Mouse (Mus musculus): ENCODE measurements at regions not wholly inside any gene's neighbourhood (a gene's known extent, or its start where the extent isn't known, plus 50 kb on each side); places are given as distances from the start of the nearest gene placed in this dataset.

GRCm38 (mm10) chr12:90664436-90664835 is 73.8 kb downstream of the Dio2 start:
- 25% methylated on average over 2 of the region's 2 CpGs for WGBS
- no peaks in the 10 kb centered on the region for H3K9me3 ChIP-seq (ENCODE audit: control insufficient read depth, low read length)
- no peak for ATAC-seq

GRCm38 (mm10) chr12:90645452-90645851 is 92.8 kb downstream of the Dio2 start:
- Histone ChIP-seq H3K9ac (replicated peaks; ENCODE audit: low read depth, low read length) (no peak overlapping the region), H3K4me1 (replicated peaks; ENCODE audit: control insufficient read depth, insufficient read depth, low read length) (no peaks in the 10 kb centered on the region), H3K36me3 (ENCODE audit: control insufficient read depth, insufficient read depth) (no peaks in the 10 kb centered on the region), H3K27me3 (replicated peaks; ENCODE audit: control insufficient read depth, insufficient read depth, low read length) (no peaks in the 10 kb centered on the region), H3K4me2 (ENCODE audit: low read length) (no peak overlapping the region), H3K4me3 (replicated peaks; ENCODE audit: low read length) (no peak overlapping the region), H3K27ac (ENCODE audit: low read length) (no peak overlapping the region), H3K9me3 (ENCODE audit: control insufficient read depth, low read length) (no peaks in the 10 kb centered on the region)
- WGBS, result 69% methylated on average over 5 of the region's 5 CpGs
- ATAC-seq, result no peak

More at GRCm38 (mm10) chr12:90664436-90664835, 73.8 kb downstream of the Dio2 start:
- Histone ChIP-seq H3K4me1 (replicated peaks; ENCODE audit: control insufficient read depth, insufficient read depth, low read length) (no peaks in the 10 kb centered on the region), H3K4me2 (ENCODE audit: low read length) (no peak overlapping the region), H3K27ac (ENCODE audit: low read length) (no peak overlapping the region), H3K4me3 (replicated peaks; ENCODE audit: low read length) (no peak overlapping the region), H3K9ac (replicated peaks; ENCODE audit: low read depth, low read length) (no peak overlapping the region), H3K36me3 (ENCODE audit: control insufficient read depth, insufficient read depth) (no peaks in the 10 kb centered on the region), H3K27me3 (replicated peaks; ENCODE audit: control insufficient read depth, insufficient read depth, low read length) (no peaks in the 10 kb centered on the region)

- no peak for ATAC-seq
- no peaks in the 10 kb centered on the region for H3K27me3 ChIP-seq (replicated peaks; ENCODE audit: control insufficient read depth, insufficient read depth, low read length)
- no peak overlapping the region for H3K4me2 ChIP-seq (ENCODE audit: low read length)
- H3K9me3 ChIP-seq (ENCODE audit: control insufficient read depth, low read length), result no peaks in the 10 kb centered on the region
- H3K36me3 ChIP-seq (ENCODE audit: control insufficient read depth, insufficient read depth), result no peaks in the 10 kb centered on the region
- no peaks in the 10 kb centered on the region for H3K4me1 ChIP-seq (replicated peaks; ENCODE audit: control insufficient read depth, insufficient read depth, low read length)
- H3K4me3 ChIP-seq (replicated peaks; ENCODE audit: low read length), result no peak overlapping the region
- H3K9ac ChIP-seq (replicated peaks; ENCODE audit: low read depth, low read length), result no peak overlapping the region
- WGBS, result 33% methylated on average over 1 of the region's 1 CpGs
- no peak overlapping the region for H3K27ac ChIP-seq (ENCODE audit: low read length)
Measured at GRCm38 (mm10) chr12:90643891-90644290, 94.3 kb downstream of the Dio2 start.

GRCm38 (mm10) chr12:90624856-90625255 is 113.4 kb downstream of the Dio2 start:
- Histone ChIP-seq H3K4me2 (ENCODE audit: low read length) (no peak overlapping the region), H3K27me3 (replicated peaks; ENCODE audit: control insufficient read depth, insufficient read depth, low read length) (no peaks in the 10 kb centered on the region), H3K4me1 (replicated peaks; ENCODE audit: control insufficient read depth, insufficient read depth, low read length) (0 out of 2 replicates have a peak, but pooled peaks cover 3% of the 10 kb centered on the region), H3K4me3 (replicated peaks; ENCODE audit: low read length) (no peak overlapping the region), H3K9ac (replicated peaks; ENCODE audit: low read depth, low read length) (no peak overlapping the region), H3K27ac (ENCODE audit: low read length) (no peak overlapping the region), H3K9me3 (ENCODE audit: control insufficient read depth, low read length) (no peaks in the 10 kb centered on the region), H3K36me3 (ENCODE audit: control insufficient read depth, insufficient read depth) (no peaks in the 10 kb centered on the region)
- ATAC-seq, result no peak

GRCm38 (mm10) chr12:90623426-90623825 is 114.8 kb downstream of the Dio2 start:
- no peak overlapping the region for H3K4me2 ChIP-seq (ENCODE audit: low read length)
- ATAC-seq, result peak; percentile 38
- H3K36me3 ChIP-seq (ENCODE audit: control insufficient read depth, insufficient read depth), result no peaks in the 10 kb centered on the region
- H3K27ac ChIP-seq (ENCODE audit: low read length), result no peak overlapping the region
- 0 out of 2 replicates have a peak, but pooled peaks cover 3% of the 10 kb centered on the region for H3K4me1 ChIP-seq (replicated peaks; ENCODE audit: control insufficient read depth, insufficient read depth, low read length)
- H3K4me3 ChIP-seq (replicated peaks; ENCODE audit: low read length), result no peak overlapping the region
- H3K9me3 ChIP-seq (ENCODE audit: control insufficient read depth, low read length), result no peaks in the 10 kb centered on the region
- WGBS, result 73% methylated on average over 2 of the region's 2 CpGs
- H3K9ac ChIP-seq (replicated peaks; ENCODE audit: low read depth, low read length), result no peak overlapping the region
- no peaks in the 10 kb centered on the region for H3K27me3 ChIP-seq (replicated peaks; ENCODE audit: control insufficient read depth, insufficient read depth, low read length)

- no peak overlapping the region for H3K4me3 ChIP-seq (replicated peaks; ENCODE audit: low read length)
- H3K36me3 ChIP-seq (ENCODE audit: control insufficient read depth, insufficient read depth), result no peaks in the 10 kb centered on the region
- no peaks in the 10 kb centered on the region for H3K9me3 ChIP-seq (ENCODE audit: control insufficient read depth, low read length)
- ATAC-seq, result no peak
- H3K27ac ChIP-seq (ENCODE audit: low read length), result no peak overlapping the region
- no peaks in the 10 kb centered on the region for H3K27me3 ChIP-seq (replicated peaks; ENCODE audit: control insufficient read depth, insufficient read depth, low read length)
- WGBS, result 55% methylated on average over 2 of the region's 2 CpGs
- H3K4me2 ChIP-seq (ENCODE audit: low read length), result no peak overlapping the region
- no peak overlapping the region for H3K9ac ChIP-seq (replicated peaks; ENCODE audit: low read depth, low read length)
- no peaks in the 10 kb centered on the region for H3K4me1 ChIP-seq (replicated peaks; ENCODE audit: control insufficient read depth, insufficient read depth, low read length)
Measured at GRCm38 (mm10) chr12:90608810-90609209, 129.4 kb downstream of the Dio2 start.

- ATAC-seq, result no peak
- Histone ChIP-seq H3K4me2 (ENCODE audit: low read length) (no peak overlapping the region), H3K9me3 (ENCODE audit: control insufficient read depth, low read length) (no peaks in the 10 kb centered on the region), H3K36me3 (ENCODE audit: control insufficient read depth, insufficient read depth) (no peaks in the 10 kb centered on the region), H3K9ac (replicated peaks; ENCODE audit: low read depth, low read length) (no peak overlapping the region), H3K4me3 (replicated peaks; ENCODE audit: low read length) (no peak overlapping the region), H3K27ac (ENCODE audit: low read length) (no peak overlapping the region), H3K27me3 (replicated peaks; ENCODE audit: control insufficient read depth, insufficient read depth, low read length) (no peaks in the 10 kb centered on the region), H3K4me1 (replicated peaks; ENCODE audit: control insufficient read depth, insufficient read depth, low read length) (no peaks in the 10 kb centered on the region)
- WGBS, result 66% methylated on average over 6 of the region's 6 CpGs
Measured at GRCm38 (mm10) chr12:90607894-90608293, 130.3 kb downstream of the Dio2 start.

- 90% methylated on average over 3 of the region's 3 CpGs for WGBS
- H3K9ac ChIP-seq (replicated peaks; ENCODE audit: low read depth, low read length), result no peak overlapping the region
- no peaks in the 10 kb centered on the region for H3K27me3 ChIP-seq (replicated peaks; ENCODE audit: control insufficient read depth, insufficient read depth, low read length)
- H3K4me1 ChIP-seq (replicated peaks; ENCODE audit: control insufficient read depth, insufficient read depth, low read length), result no peaks in the 10 kb centered on the region
- no peak for ATAC-seq
- H3K4me3 ChIP-seq (replicated peaks; ENCODE audit: low read length), result no peak overlapping the region
- no peaks in the 10 kb centered on the region for H3K9me3 ChIP-seq (ENCODE audit: control insufficient read depth, low read length)
- H3K36me3 ChIP-seq (ENCODE audit: control insufficient read depth, insufficient read depth), result no peaks in the 10 kb centered on the region
- H3K4me2 ChIP-seq (ENCODE audit: low read length), result no peak overlapping the region
- H3K27ac ChIP-seq (ENCODE audit: low read length), result no peak overlapping the region
Measured at GRCm38 (mm10) chr12:90580006-90580405, 158.2 kb downstream of the Dio2 start.

- H3K9me3 ChIP-seq (ENCODE audit: control insufficient read depth, low read length), result no peaks in the 10 kb centered on the region
- H3K4me1 ChIP-seq (replicated peaks; ENCODE audit: control insufficient read depth, insufficient read depth, low read length), result no peaks in the 10 kb centered on the region
- no peak overlapping the region for H3K4me3 ChIP-seq (replicated peaks; ENCODE audit: low read length)
- H3K27me3 ChIP-seq (replicated peaks; ENCODE audit: control insufficient read depth, insufficient read depth, low read length), result no peaks in the 10 kb centered on the region
- no peak overlapping the region for H3K9ac ChIP-seq (replicated peaks; ENCODE audit: low read depth, low read length)
- no peak for ATAC-seq
- no peak overlapping the region for H3K4me2 ChIP-seq (ENCODE audit: low read length)
- H3K27ac ChIP-seq (ENCODE audit: low read length), result no peak overlapping the region
- H3K36me3 ChIP-seq (ENCODE audit: control insufficient read depth, insufficient read depth), result no peaks in the 10 kb centered on the region
- 52% methylated on average over 2 of the region's 2 CpGs for WGBS
Measured at GRCm38 (mm10) chr12:90576103-90576502, 162.1 kb downstream of the Dio2 start.

- H3K9ac ChIP-seq (replicated peaks; ENCODE audit: low read depth, low read length), result no peak overlapping the region
- H3K36me3 ChIP-seq (ENCODE audit: control insufficient read depth, insufficient read depth), result no peaks in the 10 kb centered on the region
- H3K4me2 ChIP-seq (ENCODE audit: low read length), result no peak overlapping the region
- no peak overlapping the region for H3K4me3 ChIP-seq (replicated peaks; ENCODE audit: low read length)
- no peak for ATAC-seq
- no peaks in the 10 kb centered on the region for H3K27me3 ChIP-seq (replicated peaks; ENCODE audit: control insufficient read depth, insufficient read depth, low read length)
- H3K27ac ChIP-seq (ENCODE audit: low read length), result no peak overlapping the region
- 71% methylated on average over 5 of the region's 5 CpGs for WGBS
- H3K4me1 ChIP-seq (replicated peaks; ENCODE audit: control insufficient read depth, insufficient read depth, low read length), result no peaks in the 10 kb centered on the region
- H3K9me3 ChIP-seq (ENCODE audit: control insufficient read depth, low read length), result no peaks in the 10 kb centered on the region
Measured at GRCm38 (mm10) chr12:90571907-90572306, 166.3 kb downstream of the Dio2 start.
